Mouse (Mus musculus) hematopoietic multipotent progenitor cell, adult 10-12 weeks (in vitro differentiated cells): ENCODE results near the gene Ndufb5. TPM values are rescaled to one million over a fixed set of nuclear protein-coding genes. Genes with fewer than 3 reads are reported as not detected.

ENCODE experiments used
- polyA plus RNA-seq: library from polyadenylated mRNA; stranded (reverse); fragments of >175 nt; gene quantifications from 2 replicates; pipeline ENCODE4 v1.2.3, GENCODE M21; 2012; ENCODE audit warnings: low replicate concordance

Ndufb5 gene
- polyA plus RNA-seq: 3.7 and 60.8 TPM in 2 replicates

DNA sequence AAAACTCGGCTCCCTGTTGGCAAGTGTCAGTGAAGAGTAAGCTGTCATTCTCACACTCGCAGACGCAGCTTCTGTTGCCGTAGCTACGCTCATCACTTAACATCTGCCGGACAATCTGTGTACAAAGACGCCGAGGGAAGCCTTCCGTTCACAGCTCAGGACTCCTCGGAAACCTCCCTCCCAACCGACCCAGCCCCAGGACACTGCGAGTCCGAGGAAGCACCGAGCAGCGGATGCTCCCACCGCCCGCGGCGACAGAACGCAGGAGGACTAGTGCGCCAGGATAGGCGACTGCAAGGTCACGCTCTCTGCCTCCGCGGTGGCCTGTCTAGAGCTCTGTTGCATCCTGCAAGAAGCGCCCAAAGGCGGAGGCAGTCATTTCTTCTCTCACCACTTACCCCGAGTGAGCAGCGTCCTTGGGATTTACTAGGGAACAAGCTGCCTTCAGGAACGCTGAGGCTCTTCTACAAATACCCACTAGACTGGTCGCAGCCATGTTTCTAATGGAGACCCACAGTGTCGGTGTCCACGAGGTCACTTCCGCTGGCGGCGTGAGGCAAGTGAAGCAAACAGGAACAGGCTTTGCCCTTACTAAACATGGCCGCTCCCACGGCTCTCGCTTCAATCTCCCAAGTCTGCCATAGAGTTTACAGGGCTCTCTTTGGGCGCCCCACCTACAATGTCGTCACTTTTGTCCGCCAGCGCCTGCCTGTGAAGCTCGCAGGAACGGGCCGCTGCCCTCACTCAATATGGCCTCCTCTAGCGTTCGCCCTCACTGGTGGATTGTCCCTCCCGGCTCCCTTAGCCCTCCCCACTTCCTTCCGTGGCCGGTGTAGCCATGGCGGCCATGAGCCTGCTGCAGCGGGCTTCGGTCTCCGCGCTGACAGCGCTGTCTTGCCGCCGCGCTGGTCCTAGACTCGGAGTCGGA lies at the start of gene Ndufb5:
Ndufb5 (plus strand) TSS at position 747 of the 928 bp plus-strand sequence.

GRCm38 (mm10) chr3:32705647-32706348 lies 31.0 kb upstream of the Ndufb5 start, which contains the start of gene Actl6a:
TSS of gene Actl6a (plus strand) at chr3:32706298.

DNA sequence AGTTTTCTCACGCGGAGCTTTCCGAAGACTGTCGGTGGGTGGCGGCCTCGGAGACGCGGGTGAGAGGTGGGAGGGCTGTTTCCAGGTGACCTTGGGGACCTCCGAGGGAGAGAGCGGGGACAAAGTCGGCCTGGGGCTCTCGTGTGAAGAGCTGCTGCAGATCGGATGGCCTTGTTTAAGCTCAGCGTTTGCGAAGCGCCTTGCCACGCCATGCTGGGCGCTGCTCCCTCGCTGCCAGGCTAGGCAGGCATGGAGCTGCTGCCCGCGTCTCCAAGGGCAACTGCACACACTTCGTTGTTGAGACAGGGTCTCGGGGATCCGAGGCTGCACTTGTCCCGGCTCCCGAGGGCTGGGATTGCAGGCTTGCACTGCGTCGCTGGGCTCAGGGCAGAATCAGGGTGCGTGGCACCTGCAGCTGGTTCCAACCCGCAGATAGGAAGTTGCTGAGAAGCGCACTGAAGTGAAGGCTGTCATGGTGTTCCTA lies 424 bp downstream of the Ndufb5 start, which contains the start of gene Mrpl47:
Mrpl47 (minus strand) TSS at position 434 of the 484 bp plus-strand sequence.

Other genes starting within 250 kb of the Ndufb5 start
- gene Kcnmb3, start 244.8 kb upstream of the Ndufb5 start, polyA plus RNA-seq: 0.13 and 0.35 TPM in 2 replicates
- 5.0 and 6.1 TPM in 2 replicates for gene Zfp639, start 226.7 kb upstream of the Ndufb5 start, polyA plus RNA-seq
- gene Mfn1, start 207.5 kb upstream of the Ndufb5 start, polyA plus RNA-seq: 3.7 and 6.0 TPM in 2 replicates
- gene Gnb4, start 120.4 kb upstream of the Ndufb5 start, polyA plus RNA-seq: 2.3 and 2.5 TPM in 2 replicates
- gene Actl6a, start 30.7 kb upstream of the Ndufb5 start, polyA plus RNA-seq: 8.9 and 11.8 TPM in 2 replicates
- gene Mrpl47, start 615 bp downstream of the Ndufb5 start, polyA plus RNA-seq: 0.66 and 0.68 TPM in 2 replicates
- not detected in 2 replicates for gene Usp13, start 80.6 kb downstream of the Ndufb5 start, polyA plus RNA-seq